Mouse (Mus musculus) myocyte (in vitro differentiated cells): ENCODE data around the gene Gal3st1. TPM values are rescaled to one million over a fixed set of nuclear protein-coding genes. Genes with fewer than 3 reads are reported as not detected.

Experiments
- H3K27me3 ChIP-seq: one replicate; pipeline ENCODE4 v1.6.1; 2011; ENCODE audit not compliant: control insufficient read depth, insufficient read depth, insufficient read length
- H3K36me3 ChIP-seq: one replicate; pipeline ENCODE4 v1.6.1; 2011; ENCODE audit not compliant: control insufficient read depth, insufficient read depth
- H3K4me2 ChIP-seq: one replicate; pipeline ENCODE4 v1.6.1; 2011; ENCODE audit warnings: low read depth, control low read depth
- H3K4me3 ChIP-seq: one replicate; pipeline ENCODE4 v1.5.1; 2011; ENCODE audit warnings: mild to moderate bottlenecking, control low read depth, moderate library complexity
- H3K79me2 ChIP-seq: one replicate; pipeline ENCODE4 v1.6.1; 2011; ENCODE audit not compliant: control insufficient read depth, insufficient read depth
- H3ac ChIP-seq: one replicate; pipeline ENCODE4 v1.6.1; 2011; ENCODE audit not compliant: control insufficient read depth, insufficient read length
- CEBPB ChIP-seq: IDR thresholded peaks from 2 replicates; pipeline ENCODE4 v1.6.1; 2011; ENCODE audit warnings: mild to moderate bottlenecking, moderate library complexity; ENCODE audit not compliant: poor library complexity, insufficient read depth, severe bottlenecking
- E2F4 ChIP-seq: IDR thresholded peaks from one replicate; pipeline ENCODE4 v1.6.1; 2011; ENCODE audit warnings: mild to moderate bottlenecking, control low read depth, moderate library complexity; ENCODE audit not compliant: insufficient read depth
- MAX ChIP-seq: IDR thresholded peaks from one replicate; pipeline ENCODE4 v1.6.1; 2011; ENCODE audit warnings: low read depth, mild to moderate bottlenecking, control low read depth
- MYOD1 ChIP-seq, 3 experiments: IDR thresholded peaks; one replicate each; pipeline ENCODE4 v1.6.1; 2011; ENCODE audit warnings: control low read depth in 2 of 3, low read depth in 2 of 3, mild to moderate bottlenecking in 2 of 3, moderate library complexity in 1 of 3; ENCODE audit not compliant: insufficient read length in 2 of 3, control insufficient read depth in 1 of 3
- MYOG ChIP-seq, 3 experiments: IDR thresholded peaks; one replicate each; pipeline ENCODE4 v1.6.1; 2011; ENCODE audit warnings: control low read depth in 2 of 3, low read depth in 2 of 3, mild to moderate bottlenecking in 2 of 3; ENCODE audit not compliant: insufficient read length in 2 of 3, control insufficient read depth in 1 of 3, insufficient read depth in 1 of 3
- POLR2A ChIP-seq: IDR thresholded peaks from one replicate; pipeline ENCODE4 v1.6.1; 2011; ENCODE audit warnings: low read depth, mild to moderate bottlenecking, control low read depth, moderate library complexity; ENCODE audit not compliant: insufficient read length
- POLR2AphosphoS2 ChIP-seq: IDR thresholded peaks from one replicate; pipeline ENCODE4 v1.6.1; 2011; ENCODE audit warnings: low read depth, control low read depth; ENCODE audit not compliant: insufficient read length
- REST ChIP-seq: IDR thresholded peaks from one replicate; pipeline ENCODE4 v1.6.1; 2011; ENCODE audit warnings: mild to moderate bottlenecking, control low read depth, moderate library complexity; ENCODE audit not compliant: insufficient read depth, insufficient read length
- SRF ChIP-seq: IDR thresholded peaks from one replicate; pipeline ENCODE4 v1.6.1; 2011; ENCODE audit warnings: low read depth; ENCODE audit not compliant: control insufficient read depth, insufficient read length
- TCF12 ChIP-seq: IDR thresholded peaks from one replicate; pipeline ENCODE4 v1.6.1; 2011; ENCODE audit warnings: mild to moderate bottlenecking, control low read depth; ENCODE audit not compliant: poor library complexity, insufficient read depth, severe bottlenecking
- TCF3 ChIP-seq: IDR thresholded peaks from one replicate; pipeline ENCODE4 v1.6.1; 2011; ENCODE audit warnings: low read depth, control low read depth; ENCODE audit not compliant: insufficient read length
- USF1 ChIP-seq: IDR thresholded peaks from one replicate; pipeline ENCODE4 v1.6.1; 2011; ENCODE audit warnings: low read depth, mild to moderate bottlenecking, control low read depth, moderate library complexity
- polyA plus RNA-seq: library from polyadenylated mRNA; unstranded; fragments of >200 nt; fragmentation: generic; extraction: Trizol; gene quantifications from one replicate; pipeline ENCODE4 v1.2.1, GENCODE M21; 2012; ENCODE audit warnings: missing spikeins

Gal3st1 gene
- polyA plus RNA-seq, 1 experiment: not detected

DNA sequence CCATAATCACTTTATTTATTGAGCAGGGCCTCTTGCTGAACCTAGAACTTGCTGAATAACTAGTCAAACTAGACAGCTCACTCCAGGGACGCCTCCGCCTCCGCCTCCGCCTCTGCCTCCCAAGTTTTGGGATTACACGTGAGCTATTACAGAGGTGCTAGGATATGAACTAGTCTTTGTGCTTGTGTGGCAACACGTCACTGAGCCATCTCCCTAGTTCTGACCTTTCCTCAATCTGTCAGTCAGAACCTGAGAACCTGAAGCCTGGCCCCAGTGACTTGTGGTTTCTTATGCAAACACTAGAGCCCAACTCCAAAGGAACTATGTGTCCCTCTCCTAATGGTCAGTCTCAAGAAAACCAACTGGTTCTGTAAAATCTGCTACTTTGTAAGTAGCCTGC lies 52.5 kb downstream of the Gal3st1 start:
- Histone ChIP-seq H3ac (no peak overlapping the region), H3K4me3 (no peak overlapping the region), H3K27me3 (peaks cover 29% of the 10 kb centered on the region), H3K36me3 (no peaks in the 10 kb centered on the region), H3K79me2 (no peaks in the 10 kb centered on the region), H3K4me2 (no peak overlapping the region)
- TF ChIP-seq POLR2AphosphoS2: no peak

DNA sequence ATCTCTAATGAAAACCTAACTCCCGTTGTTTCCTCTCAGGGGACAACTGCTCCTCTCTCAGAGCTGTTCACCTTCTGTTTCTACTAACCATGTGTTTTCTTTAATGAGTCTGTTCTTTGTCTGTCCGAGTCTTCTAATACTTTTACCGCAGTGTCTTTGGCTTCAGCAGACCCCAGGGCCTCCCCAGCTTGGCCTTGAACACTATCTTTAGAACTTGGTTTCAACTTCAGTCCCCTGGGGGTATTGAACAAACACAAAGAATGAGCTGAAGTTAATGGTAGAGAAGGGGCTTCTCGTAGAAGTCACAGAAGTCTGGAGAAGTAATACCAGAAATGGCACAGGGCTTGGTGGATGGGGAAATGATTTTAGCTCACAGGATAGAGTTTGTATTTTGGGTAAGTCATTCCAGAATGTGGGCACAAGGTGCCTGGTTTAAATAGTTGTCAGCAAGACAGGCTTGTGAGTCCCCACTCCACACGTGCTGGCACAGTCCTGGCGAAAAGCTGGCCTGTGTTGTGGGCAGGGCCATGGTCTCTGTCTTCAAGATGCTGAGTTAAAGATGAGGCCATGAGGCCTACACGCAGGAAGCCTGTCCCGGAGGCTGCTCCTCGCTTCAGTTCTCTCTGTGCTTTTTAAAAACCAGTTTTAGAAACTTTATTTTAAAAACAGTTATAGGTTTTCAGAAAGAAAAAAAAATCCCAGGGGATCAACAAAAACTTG lies 53.1 kb downstream of the Gal3st1 start:
- Histone ChIP-seq H3K79me2 (no peaks in the 10 kb centered on the region), H3K27me3 (peaks cover 27% of the 10 kb centered on the region), H3ac (no peak overlapping the region), H3K36me3 (no peaks in the 10 kb centered on the region), H3K4me3 (no peak overlapping the region), H3K4me2 (no peak overlapping the region)
- TF ChIP-seq SRF: no peak
- TF ChIP-seq CEBPB: no peak
- TF ChIP-seq POLR2AphosphoS2: no peak
- no peak for TF ChIP-seq REST
- no peak for TF ChIP-seq E2F4
- TF ChIP-seq USF1: no peak
- no peak for TF ChIP-seq TCF12
- TF ChIP-seq MYOG (IDR thresholded peaks at IDR 0.05; ENCODE audit: control insufficient read depth in 1 of 3, insufficient read depth in 1 of 3, insufficient read length in 2 of 3, low read depth in 2 of 3): no peak
- no peak for TF ChIP-seq POLR2A
- no peak for TF ChIP-seq MAX
- TF ChIP-seq TCF3: no peak
- no peak for TF ChIP-seq MYOD1 (IDR thresholded peaks at IDR 0.05; ENCODE audit: control insufficient read depth in 1 of 3, insufficient read length in 2 of 3, low read depth in 2 of 3)

DNA sequence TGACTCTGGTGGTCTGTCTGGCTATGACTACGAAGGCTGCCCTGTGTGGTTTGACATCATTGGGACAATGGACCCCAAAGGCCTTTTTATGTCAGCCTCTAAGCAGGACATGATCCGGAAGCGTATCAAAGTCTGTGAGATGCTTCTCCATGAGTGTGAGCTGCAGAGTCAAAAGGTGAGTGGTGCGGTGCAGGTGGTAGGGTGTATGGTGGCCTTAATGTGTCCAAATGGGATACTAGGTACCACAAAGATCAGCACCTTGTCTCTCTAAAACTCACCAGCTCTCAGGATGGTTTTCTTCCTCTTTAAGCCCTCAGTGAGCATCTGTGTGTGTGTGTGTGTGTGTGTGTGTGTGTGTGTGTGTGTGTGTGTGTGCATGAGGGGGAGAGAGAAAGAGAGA lies 56.5 kb downstream of the Gal3st1 start:
- Histone ChIP-seq H3K36me3 (no peaks in the 10 kb centered on the region), H3K4me3 (no peak overlapping the region), H3K79me2 (no peaks in the 10 kb centered on the region), H3ac (no peak overlapping the region), H3K27me3 (peaks cover 34% of the 10 kb centered on the region), H3K4me2 (no peak overlapping the region)
- TF ChIP-seq TCF3 (no peak), MYOD1 (IDR thresholded peaks at IDR 0.05; ENCODE audit: control insufficient read depth in 1 of 3, insufficient read length in 2 of 3, low read depth in 2 of 3) (no peak), MAX (no peak), SRF (no peak), E2F4 (no peak), POLR2AphosphoS2 (no peak), REST (no peak), CEBPB (no peak), POLR2A (no peak), TCF12 (no peak), MYOG (IDR thresholded peaks at IDR 0.05; ENCODE audit: control insufficient read depth in 1 of 3, insufficient read depth in 1 of 3, insufficient read length in 2 of 3, low read depth in 2 of 3) (no peak), USF1 (no peak)

DNA sequence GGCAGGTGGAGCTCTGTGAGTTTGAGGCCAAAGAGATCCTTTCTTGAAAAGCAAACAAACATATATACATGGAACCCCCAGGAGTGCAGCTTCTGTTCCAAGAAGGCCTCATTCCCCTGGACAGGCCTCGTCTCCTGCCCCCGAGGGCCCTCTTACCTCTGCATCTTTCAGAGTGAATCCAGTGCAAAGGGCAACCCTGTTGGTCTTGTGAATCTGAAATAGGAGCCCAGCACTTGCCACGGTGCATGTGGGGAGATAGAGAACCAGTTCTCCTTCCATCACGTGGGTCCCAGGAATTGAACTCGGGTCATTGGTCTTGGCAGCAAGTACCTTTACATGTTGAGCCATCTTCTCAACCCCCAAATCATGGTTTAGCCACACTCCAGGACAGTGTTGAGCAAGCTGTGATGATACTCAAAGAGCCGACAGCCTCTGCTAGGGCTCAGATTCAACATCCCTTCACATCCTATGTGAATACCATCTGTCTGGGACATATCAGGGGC lies 57.7 kb downstream of the Gal3st1 start:
- Histone ChIP-seq H3K79me2 (no peaks in the 10 kb centered on the region), H3K36me3 (no peaks in the 10 kb centered on the region), H3ac (no peak overlapping the region), H3K4me2 (no peak overlapping the region), H3K4me3 (no peak overlapping the region), H3K27me3 (peaks cover 31% of the 10 kb centered on the region)
- TF ChIP-seq USF1 (no peak), CEBPB (no peak), MYOD1 (IDR thresholded peaks at IDR 0.05; ENCODE audit: control insufficient read depth in 1 of 3, insufficient read length in 2 of 3, low read depth in 2 of 3) (no peak), MYOG (IDR thresholded peaks at IDR 0.05; ENCODE audit: control insufficient read depth in 1 of 3, insufficient read depth in 1 of 3, insufficient read length in 2 of 3, low read depth in 2 of 3) (no peak)

DNA sequence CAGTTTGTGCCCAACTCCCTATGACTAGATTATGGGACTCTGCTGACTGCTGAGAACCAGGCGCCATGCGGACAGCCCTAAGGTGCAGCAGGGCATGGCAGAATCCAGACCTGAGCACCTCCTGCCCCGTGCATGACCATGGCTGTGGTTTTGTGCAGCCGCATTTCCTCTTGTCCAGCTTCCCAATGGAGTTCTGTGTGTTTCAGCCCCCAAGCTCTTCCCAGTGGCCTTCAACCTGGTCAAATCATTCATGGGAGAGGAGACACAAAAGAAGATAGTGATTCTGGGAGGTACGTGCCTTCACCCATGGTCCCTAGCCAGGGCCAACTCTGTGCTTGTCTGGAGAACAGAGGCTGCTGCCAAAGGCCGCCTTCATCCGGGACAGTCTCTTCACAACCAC lies 59.6 kb downstream of the Gal3st1 start:
- Histone ChIP-seq H3K79me2 (no peaks in the 10 kb centered on the region), H3K4me3 (no peak overlapping the region), H3K4me2 (no peak overlapping the region), H3K36me3 (no peaks in the 10 kb centered on the region), H3K27me3 (peaks cover 36% of the 10 kb centered on the region), H3ac (no peak overlapping the region)
- TF ChIP-seq TCF12 (no peak), MYOG (IDR thresholded peaks at IDR 0.05; ENCODE audit: control insufficient read depth in 1 of 3, insufficient read depth in 1 of 3, insufficient read length in 2 of 3, low read depth in 2 of 3) (no peak), E2F4 (no peak), USF1 (no peak), SRF (no peak), MAX (no peak), POLR2A (no peak), POLR2AphosphoS2 (no peak), TCF3 (no peak), MYOD1 (IDR thresholded peaks at IDR 0.05; ENCODE audit: control insufficient read depth in 1 of 3, insufficient read length in 2 of 3, low read depth in 2 of 3) (no peak), REST (no peak), CEBPB (no peak)
